Mouse (Mus musculus): ENCODE measurements at regions not wholly inside any gene's neighbourhood (a gene's known extent, or its start where the extent isn't known, plus 50 kb on each side); places are given as distances from the start of the nearest gene placed in this dataset.

- H3K4me1 ChIP-seq (ENCODE audit: control insufficient read depth in 1 of 2, insufficient read depth in 2 of 2), result peaks cover 0 to 18% of the 10 kb centered on the region in 2 experiments; a peak in 2 of 4 replicates
- dilution Hi-C loops (cut with MboI; ENCODE audit: extremely low pct_ligation_motif_present, extremely low pct_unique_long_range_greater_than_20kb, low sequenced_read_pairs) (no loop called here), in situ Hi-C loops (cut with MboI; ENCODE audit: low pct_ligation_motif_present, low pct_unique_long_range_greater_than_20kb, low sequenced_read_pairs) (no loop called here)
- H3K4me3 ChIP-seq (replicated peaks in 1 of 3; ENCODE audit: low read depth in 2 of 3, low read length in 2 of 3, poor library complexity in 1 of 3), result no peak overlapping the region
- H3K4me2 ChIP-seq (ENCODE audit: insufficient read depth, low read depth, poor library complexity, severe bottlenecking), result no peak overlapping the region
- H3K9ac ChIP-seq (ENCODE audit: insufficient read depth, low read depth), result no peak overlapping the region
- H3K36me3 ChIP-seq (replicated peaks in 1 of 2; ENCODE audit: control insufficient read depth in 1 of 2, insufficient read depth in 1 of 2, low read length in 1 of 2), result no peaks in the 10 kb centered on the region
- H3K27ac ChIP-seq (ENCODE audit: insufficient read depth, low read depth), result no peak overlapping the region
- H3K79me2 ChIP-seq (replicated peaks; ENCODE audit: control insufficient read depth, extremely low read depth, insufficient read depth, poor library complexity, severe bottlenecking), result no peaks in the 10 kb centered on the region
- H3K9me3 ChIP-seq (replicated peaks; ENCODE audit: low read length), result no peaks in the 10 kb centered on the region
- TF ChIP-seq NELFE (IDR thresholded peaks at IDR 0.05; ENCODE audit: low read depth, low read length), result no peak
- no peak for TF ChIP-seq GABPA (IDR thresholded peaks at IDR 0.05; ENCODE audit: insufficient replicate concordance, low read depth, low read length)
- no peak for TF ChIP-seq JUN (IDR thresholded peaks at IDR 0.05; ENCODE audit: insufficient read depth, low read depth, low read length)
- TF ChIP-seq EP300 (IDR thresholded peaks at IDR 0.05; ENCODE audit: low read length), result no peak
- DNase-seq (ENCODE audit: extremely low read depth), result no peak
- H3K27me3 ChIP-seq (replicated peaks), result peaks cover 3% of the 10 kb centered on the region
These were observed 192.7 kb upstream of the Rreb1 start for GRCm38 (mm10) chr13:37585476-37585875.

GRCm38 (mm10) chr13:37586511-37586910, 191.7 kb upstream of the Rreb1 start:
- dilution Hi-C loops (cut with MboI; ENCODE audit: extremely low pct_ligation_motif_present, extremely low pct_unique_long_range_greater_than_20kb, low sequenced_read_pairs) (no loop called here), in situ Hi-C loops (cut with MboI; ENCODE audit: low pct_ligation_motif_present, low pct_unique_long_range_greater_than_20kb, low sequenced_read_pairs) (no loop called here)
- H3K27ac ChIP-seq (ENCODE audit: insufficient read depth, low read depth), result no peak overlapping the region
- H3K9ac ChIP-seq (ENCODE audit: insufficient read depth, low read depth), result no peak overlapping the region
- H3K4me1 ChIP-seq (ENCODE audit: control insufficient read depth in 1 of 2, insufficient read depth in 2 of 2), result peaks cover 0 to 13% of the 10 kb centered on the region in 2 experiments; a peak in 2 of 4 replicates
- no peaks in the 10 kb centered on the region for H3K79me2 ChIP-seq (replicated peaks; ENCODE audit: control insufficient read depth, extremely low read depth, insufficient read depth, poor library complexity, severe bottlenecking)
- H3K27me3 ChIP-seq (replicated peaks), result peaks cover 3% of the 10 kb centered on the region
- no peak overlapping the region for H3K4me3 ChIP-seq (replicated peaks in 1 of 3; ENCODE audit: low read depth in 2 of 3, low read length in 2 of 3, poor library complexity in 1 of 3)
- DNase-seq (ENCODE audit: extremely low read depth), result no peak
- no peaks in the 10 kb centered on the region for H3K36me3 ChIP-seq (replicated peaks in 1 of 2; ENCODE audit: control insufficient read depth in 1 of 2, insufficient read depth in 1 of 2, low read length in 1 of 2)
- TF ChIP-seq CHD2 (IDR thresholded peaks at IDR 0.05; ENCODE audit: low read length), result no peak
- no peak for TF ChIP-seq ETS1 (conservative IDR thresholded peaks at IDR 0.05; ENCODE audit: low read depth, low read length)
- TF ChIP-seq RCOR1 (conservative IDR thresholded peaks at IDR 0.05; ENCODE audit: low read depth, low read length), result no peak
- TF ChIP-seq ZMIZ1 (IDR thresholded peaks at IDR 0.05; ENCODE audit: low read depth, low read length), result no peak
- no peak for TF ChIP-seq POLR2AphosphoS2 (IDR thresholded peaks at IDR 0.05; ENCODE audit: low read depth, low read length)
- no peak for TF ChIP-seq TBP (conservative IDR thresholded peaks at IDR 0.05; ENCODE audit: low read depth, low read length)
- TF ChIP-seq CTCF (conservative IDR thresholded peaks at IDR 0.05 in 1 of 2, IDR thresholded peaks at IDR 0.05 in 1 of 2; ENCODE audit: low read depth in 2 of 2, low read length in 2 of 2), result no peak
- TF ChIP-seq JUND (conservative IDR thresholded peaks at IDR 0.05; ENCODE audit: low read depth, low read length), result no peak
- TF ChIP-seq USF2 (conservative IDR thresholded peaks at IDR 0.05; ENCODE audit: low read depth, low read length), result no peak
- no peak for TF ChIP-seq MAZ (IDR thresholded peaks at IDR 0.05; ENCODE audit: low read depth, low read length)
- TF ChIP-seq POLR2A (IDR thresholded peaks at IDR 0.05; ENCODE audit: low read depth, low read length), result no peak
- TF ChIP-seq ZNF384 (IDR thresholded peaks at IDR 0.05; ENCODE audit: low read depth, low read length), result no peak
- TF ChIP-seq HCFC1 (IDR thresholded peaks at IDR 0.05; ENCODE audit: low read depth, low read length), result no peak
- no peak for TF ChIP-seq MEF2A (IDR thresholded peaks at IDR 0.05; ENCODE audit: borderline replicate concordance, low read depth, low read length)
- H3K9me3 ChIP-seq (replicated peaks; ENCODE audit: low read length), result no peaks in the 10 kb centered on the region
- H3K4me2 ChIP-seq (ENCODE audit: insufficient read depth, low read depth, poor library complexity, severe bottlenecking), result no peak overlapping the region
